Mouse (Mus musculus): ENCODE results near the gene Zfp281. TPM values are rescaled to one million over a fixed set of nuclear protein-coding genes. Genes with fewer than 3 reads are reported as not detected.

Gene Zfp281
- polyA plus RNA-seq, 1 experiment from 2014 or later = 23.1 TPM

- Histone ChIP-seq H3K27me3 (peaks cover 2% of the 10 kb centered on the region; the same call in 1 of the 2 replicates), H3K36me3 (no peaks in the 10 kb centered on the region), H3K4me1 (peaks cover 4% of the 10 kb centered on the region; the same call in 1 of the 2 replicates), H3K9ac (no peak overlapping the region), H3K27ac (no peak overlapping the region), H3K4me2 (no peak overlapping the region), H3K9me3 (replicated peaks) (no peaks in the 10 kb centered on the region), H3K4me3 (replicated peaks) (no peak overlapping the region)
- WGBS = 47% methylated on average over 7 of the region's 7 CpGs
- peak; percentile 49; the same call in 1 of the 2 replicates for ATAC-seq (replicated peaks; ENCODE audit: low FRiP score)
Measured at GRCm38 (mm10) chr1:136617163-136617788, 7.4 kb upstream of the Zfp281 start.

GRCm38 (mm10) chr1:136618570-136618969, 6.1 kb upstream of the Zfp281 start:
- no peak overlapping the region for H3K4me2 ChIP-seq
- no peak for ATAC-seq (replicated peaks; ENCODE audit: low FRiP score)
- H3K4me3 ChIP-seq (replicated peaks) = no peak overlapping the region
- H3K36me3 ChIP-seq = no peaks in the 10 kb centered on the region
- no peak overlapping the region for H3K27ac ChIP-seq
- 95% methylated on average over 1 of the region's 1 CpGs for WGBS
- H3K9me3 ChIP-seq (replicated peaks) = no peaks in the 10 kb centered on the region
- peaks cover 2% of the 10 kb centered on the region; the same call in 1 of the 2 replicates for H3K27me3 ChIP-seq
- peaks cover 4% of the 10 kb centered on the region; the same call in 1 of the 2 replicates for H3K4me1 ChIP-seq
- H3K9ac ChIP-seq = no peak overlapping the region

GRCm38 (mm10) chr1:136625019-136625895, 556 bp downstream of the Zfp281 start:
- Histone ChIP-seq H3K27me3 (no peaks in the 10 kb centered on the region), H3K36me3 (peaks cover 27% of the 10 kb centered on the region), H3K9ac (peak overlapping the region; percentile 91), H3K27ac (peak overlapping the region; percentile 89), H3K4me3 (replicated peaks) (peak overlapping the region; percentile 93), H3K4me1 (peaks cover 34% of the 10 kb centered on the region), H3K9me3 (replicated peaks) (no peaks in the 10 kb centered on the region), H3K4me2 (peak overlapping the region; percentile 83)
- peak; percentile 57 for ATAC-seq (replicated peaks; ENCODE audit: low FRiP score)
- 2% methylated on average over 76 of the region's 92 CpGs for WGBS

GRCm38 (mm10) chr1:136626141-136626540, 1.4 kb downstream of the Zfp281 start:
- H3K4me2 ChIP-seq = peak overlapping the region; percentile 83
- H3K36me3 ChIP-seq = peaks cover 27% of the 10 kb centered on the region
- no peaks in the 10 kb centered on the region for H3K27me3 ChIP-seq
- no peak overlapping the region for H3K27ac ChIP-seq
- peak overlapping the region; percentile 91; the same call in 1 of the 2 replicates for H3K9ac ChIP-seq
- 77% methylated on average over 7 of the region's 7 CpGs for WGBS
- no peaks in the 10 kb centered on the region for H3K9me3 ChIP-seq (replicated peaks)
- peak overlapping the region; percentile 93 for H3K4me3 ChIP-seq (replicated peaks)
- ATAC-seq (replicated peaks; ENCODE audit: low FRiP score) = no peak
- peaks cover 34% of the 10 kb centered on the region for H3K4me1 ChIP-seq

- WGBS = 89% methylated on average over 5 of the region's 5 CpGs
- Histone ChIP-seq H3K4me2 (no peak overlapping the region), H3K4me1 (peaks cover 34% of the 10 kb centered on the region), H3K4me3 (replicated peaks) (0 out of 2 replicates have a peak overlapping the region, but pooled peaks have one; percentile 4), H3K36me3 (peaks cover 27% of the 10 kb centered on the region), H3K27ac (no peak overlapping the region), H3K9me3 (replicated peaks) (no peaks in the 10 kb centered on the region), H3K27me3 (no peaks in the 10 kb centered on the region), H3K9ac (no peak overlapping the region)
- ATAC-seq (replicated peaks; ENCODE audit: low FRiP score) = no peak
Measured at GRCm38 (mm10) chr1:136626756-136627155, 2.1 kb downstream of the Zfp281 start.

- Histone ChIP-seq H3K27me3 (no peaks in the 10 kb centered on the region), H3K4me3 (replicated peaks) (0 out of 2 replicates have a peak overlapping the region, but pooled peaks have one; percentile 4), H3K27ac (no peak overlapping the region), H3K9ac (no peak overlapping the region), H3K4me2 (peak overlapping the region; percentile 32), H3K4me1 (peaks cover 34% of the 10 kb centered on the region), H3K9me3 (replicated peaks) (no peaks in the 10 kb centered on the region), H3K36me3 (peaks cover 30% of the 10 kb centered on the region)
- no peak for ATAC-seq (replicated peaks; ENCODE audit: low FRiP score)
- 79% methylated on average over 5 of the region's 5 CpGs for WGBS
Measured at GRCm38 (mm10) chr1:136627591-136627990, 2.9 kb downstream of the Zfp281 start.

- no peak overlapping the region for H3K4me2 ChIP-seq
- peaks cover 9% of the 10 kb centered on the region; the same call in 1 of the 2 replicates for H3K36me3 ChIP-seq
- no peak for ATAC-seq (replicated peaks; ENCODE audit: low FRiP score)
- H3K4me3 ChIP-seq (replicated peaks) = no peak overlapping the region
- H3K9me3 ChIP-seq (replicated peaks) = no peaks in the 10 kb centered on the region
- H3K27me3 ChIP-seq = no peaks in the 10 kb centered on the region
- no peak overlapping the region for H3K9ac ChIP-seq
- 56% methylated on average over 3 of the region's 3 CpGs for WGBS
- no peak overlapping the region for H3K27ac ChIP-seq
- peaks cover 7% of the 10 kb centered on the region for H3K4me1 ChIP-seq
Measured at GRCm38 (mm10) chr1:136632891-136633290, 8.2 kb downstream of the Zfp281 start.

- Histone ChIP-seq H3K4me3 (replicated peaks) (no peak overlapping the region), H3K36me3 (0 out of 2 replicates have a peak, but pooled peaks cover 3% of the 10 kb centered on the region), H3K9me3 (replicated peaks) (no peaks in the 10 kb centered on the region), H3K4me2 (no peak overlapping the region), H3K27ac (no peak overlapping the region), H3K4me1 (no peaks in the 10 kb centered on the region), H3K9ac (no peak overlapping the region), H3K27me3 (no peaks in the 10 kb centered on the region)
- ATAC-seq (replicated peaks; ENCODE audit: low FRiP score) = no peak
- WGBS = 87% methylated on average over 6 of the region's 6 CpGs
Measured at GRCm38 (mm10) chr1:136635644-136636043, 10.9 kb downstream of the Zfp281 start.

GRCm38 (mm10) chr1:136636946-136637345, 12.2 kb downstream of the Zfp281 start:
- H3K27me3 ChIP-seq = no peaks in the 10 kb centered on the region
- no peak overlapping the region for H3K9ac ChIP-seq
- 0 out of 2 replicates have a peak, but pooled peaks cover 3% of the 10 kb centered on the region for H3K36me3 ChIP-seq
- H3K9me3 ChIP-seq (replicated peaks) = no peaks in the 10 kb centered on the region
- ATAC-seq (replicated peaks; ENCODE audit: low FRiP score) = no peak
- no peaks in the 10 kb centered on the region for H3K4me1 ChIP-seq
- H3K4me2 ChIP-seq = no peak overlapping the region
- no peak overlapping the region for H3K27ac ChIP-seq
- 95% methylated on average over 6 of the region's 6 CpGs for WGBS
- no peak overlapping the region for H3K4me3 ChIP-seq (replicated peaks)

GRCm38 (mm10) chr1:136637696-136638095, 13.0 kb downstream of the Zfp281 start:
- WGBS = 91% methylated on average over 4 of the region's 4 CpGs
- H3K36me3 ChIP-seq = no peaks in the 10 kb centered on the region
- ATAC-seq (replicated peaks; ENCODE audit: low FRiP score) = no peak
- H3K9ac ChIP-seq = no peak overlapping the region
- no peak overlapping the region for H3K27ac ChIP-seq
- no peak overlapping the region for H3K4me3 ChIP-seq (replicated peaks)
- no peak overlapping the region for H3K4me2 ChIP-seq
- H3K9me3 ChIP-seq (replicated peaks) = no peaks in the 10 kb centered on the region
- no peaks in the 10 kb centered on the region for H3K4me1 ChIP-seq
- H3K27me3 ChIP-seq = no peaks in the 10 kb centered on the region

- no peak overlapping the region for H3K27ac ChIP-seq
- H3K27me3 ChIP-seq = no peaks in the 10 kb centered on the region
- H3K4me2 ChIP-seq = no peak overlapping the region
- H3K4me1 ChIP-seq = no peaks in the 10 kb centered on the region
- 85% methylated on average over 7 of the region's 7 CpGs for WGBS
- no peaks in the 10 kb centered on the region for H3K9me3 ChIP-seq (replicated peaks)
- H3K4me3 ChIP-seq (replicated peaks) = no peak overlapping the region
- H3K36me3 ChIP-seq = no peaks in the 10 kb centered on the region
- H3K9ac ChIP-seq = no peak overlapping the region
- ATAC-seq (replicated peaks; ENCODE audit: low FRiP score) = no peak
Measured at GRCm38 (mm10) chr1:136638211-136638610, 13.5 kb downstream of the Zfp281 start.

GRCm38 (mm10) chr1:136638699-136639098, 14.0 kb downstream of the Zfp281 start:
- H3K9ac ChIP-seq = no peak overlapping the region
- H3K27me3 ChIP-seq = no peaks in the 10 kb centered on the region
- no peaks in the 10 kb centered on the region for H3K9me3 ChIP-seq (replicated peaks)
- no peaks in the 10 kb centered on the region for H3K36me3 ChIP-seq
- H3K4me1 ChIP-seq = no peaks in the 10 kb centered on the region
- whole genome bisulfite sequencing = 82% methylated on average over 5 of the region's 5 CpGs
- no peak overlapping the region for H3K4me3 ChIP-seq (replicated peaks)
- H3K27ac ChIP-seq = no peak overlapping the region
- no peak for ATAC-seq (replicated peaks; ENCODE audit: low FRiP score)
- H3K4me2 ChIP-seq = no peak overlapping the region

All from kidney, embryonic 15.5 days (tissue).